Mouse (Mus musculus) hindbrain, embryonic 11.5 days (tissue): ENCODE measurements around the gene Abca7. TPM values are rescaled to one million over a fixed set of nuclear protein-coding genes. Genes with fewer than 3 reads are reported as not detected.

Experiments
- ATAC-seq: fragments of 200-750 bp; cut with Nextera tagmentation; 2 replicates; pipeline ENCODE4 v1.8.0; 2017; ENCODE audit warnings: mild to moderate bottlenecking, moderate TSS enrichment, moderate library complexity; ENCODE audit not compliant: low FRiP score
- DNase-seq: peaks from one replicate; pipeline ENCODE4 v3.0.0-alpha.2; 2015; ENCODE audit warnings: low spot score
- H3K27ac ChIP-seq: fragments of 300-500 bp; sonication (generic); 2 replicates; pipeline ENCODE4 v1.5.1; 2014; ENCODE audit warnings: mild to moderate bottlenecking, low read depth, low read length
- H3K27me3 ChIP-seq: fragments of 300-500 bp; sonication (generic); 2 replicates; pipeline ENCODE4 v1.6.1; 2014; ENCODE audit warnings: mild to moderate bottlenecking, low read length, moderate library complexity, mixed read lengths; ENCODE audit not compliant: control insufficient read depth, insufficient read depth
- H3K36me3 ChIP-seq: fragments of 300-500 bp; sonication (generic); 2 replicates; pipeline ENCODE4 v1.6.1; 2014; ENCODE audit warnings: mild to moderate bottlenecking, low read length, moderate library complexity, mixed read lengths; ENCODE audit not compliant: control insufficient read depth, insufficient read depth
- H3K4me1 ChIP-seq: fragments of 300-500 bp; sonication (generic); replicated peaks from 2 replicates; pipeline ENCODE4 v1.6.1; 2014; ENCODE audit warnings: low read length, mixed read lengths; ENCODE audit not compliant: control insufficient read depth, insufficient read depth
- H3K4me2 ChIP-seq: fragments of 300-500 bp; sonication (generic); replicated peaks from 2 replicates; pipeline ENCODE4 v1.6.1; 2014; ENCODE audit warnings: mild to moderate bottlenecking, low read depth, low read length
- H3K4me3 ChIP-seq: fragments of 300-500 bp; sonication (generic); 2 replicates; pipeline ENCODE4 v1.5.1; 2014; ENCODE audit warnings: low read depth, low read length
- H3K9ac ChIP-seq: fragments of 300-500 bp; sonication (generic); 2 replicates; pipeline ENCODE4 v1.6.1; 2014; ENCODE audit warnings: low read depth, low read length
- H3K9me3 ChIP-seq: fragments of 300-500 bp; sonication (generic); 2 replicates; pipeline ENCODE4 v1.6.1; 2016; ENCODE audit warnings: low read length; ENCODE audit not compliant: control insufficient read depth
- WGBS: fragments of 180-500 bp; shearing (Covaris S2); extraction: QIAGEN DNeasy Blood & Tissue Kit; methylation state at CpG from one replicate; pipeline ENCODE4 v1.1.7; 2014; 5-methylcytosine and 5-hydroxymethylcytosine counted together
- polyA plus RNA-seq: library from polyadenylated mRNA; unstranded; fragments of >200 nt; fragmentation: Nextera tagmentation; extraction: Ambion mirVana; gene quantifications from 2 replicates; pipeline ENCODE4 v1.2.1, GENCODE M21; 2014

Abca7 gene
- polyA plus RNA-seq, 1 experiment from 2014 or later: 2.6 TPM

DNA sequence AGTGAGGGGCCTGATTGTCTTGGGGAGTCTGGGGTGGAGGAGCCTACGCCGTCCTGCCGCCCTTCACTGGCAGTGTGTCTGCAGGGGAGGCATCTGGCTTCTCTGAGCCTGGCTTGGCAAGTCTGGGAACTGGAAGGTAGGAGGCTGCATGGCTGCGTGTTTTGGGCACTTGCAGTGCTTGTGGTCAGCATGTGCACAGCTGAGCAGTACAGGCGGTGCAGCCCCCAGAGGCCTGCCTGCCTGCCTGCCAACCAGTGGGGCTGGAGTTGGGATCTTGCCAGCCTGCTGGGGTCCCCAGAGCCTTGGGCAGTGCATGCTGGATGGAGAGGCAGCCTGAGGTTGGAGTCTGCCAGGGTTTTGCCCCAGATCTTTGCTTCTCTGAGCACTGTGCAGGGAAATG is 66.8 kb downstream of the Abca7 start:
- no peak overlapping the region; the same call in 1 of the 2 replicates for H3K9ac ChIP-seq
- no peak overlapping the region for H3K4me3 ChIP-seq
- no peak for ATAC-seq
- no peaks in the 10 kb centered on the region for H3K36me3 ChIP-seq
- 94% methylated on average over 5 of the region's 5 CpGs for WGBS
- no peaks in the 10 kb centered on the region for H3K27me3 ChIP-seq
- no peak for DNase-seq
- H3K27ac ChIP-seq: no peak overlapping the region
- no peaks in the 10 kb centered on the region for H3K4me1 ChIP-seq
- H3K4me2 ChIP-seq: no peak overlapping the region
- H3K9me3 ChIP-seq: no peaks in the 10 kb centered on the region

DNA sequence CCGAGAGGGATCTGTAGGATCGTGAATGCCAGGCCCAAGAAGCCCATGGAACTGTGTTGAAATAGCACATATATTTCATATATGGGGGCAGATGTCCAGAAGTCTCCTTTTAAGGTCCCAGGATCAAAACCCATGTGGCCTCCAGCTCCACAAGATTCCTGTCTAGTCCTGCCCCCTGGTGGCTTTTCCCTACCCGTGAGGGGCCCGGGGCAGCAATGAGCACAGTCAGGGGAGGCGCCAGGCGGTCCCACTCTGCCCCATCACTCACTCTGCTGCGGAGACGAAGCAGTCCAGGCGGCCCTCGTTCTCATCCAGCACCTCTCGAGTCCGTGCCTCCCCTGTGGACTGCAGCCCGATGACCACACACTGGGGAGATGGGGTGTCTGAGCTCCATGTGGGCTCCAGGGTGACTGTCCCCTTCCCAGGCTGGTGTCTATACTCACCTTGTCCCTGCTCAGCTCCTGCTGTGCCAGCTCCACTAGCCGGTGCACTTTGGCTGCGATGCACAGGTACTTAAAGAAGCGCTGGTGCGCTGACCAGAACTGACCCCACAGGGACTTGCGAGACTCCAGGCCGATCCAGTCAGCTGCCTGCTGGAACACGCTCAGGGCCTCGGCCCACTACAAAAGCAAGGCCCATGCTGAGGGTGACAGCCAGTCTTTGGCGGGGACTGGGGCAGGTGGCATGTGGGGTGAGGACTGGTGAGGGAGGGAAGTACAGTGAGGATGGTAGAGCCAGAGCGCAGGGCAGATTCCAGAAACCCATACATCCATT is 67.8 kb downstream of the Abca7 start:
- Histone ChIP-seq H3K9ac (no peak overlapping the region), H3K4me1 (no peaks in the 10 kb centered on the region), H3K36me3 (no peaks in the 10 kb centered on the region), H3K27ac (no peak overlapping the region), H3K9me3 (no peaks in the 10 kb centered on the region), H3K27me3 (no peaks in the 10 kb centered on the region), H3K4me3 (no peak overlapping the region), H3K4me2 (no peak overlapping the region)
- 75% methylated on average over 23 of the region's 23 CpGs for WGBS
- DNase-seq: no peak
- ATAC-seq: no peak

Other genes starting within 250 kb of the Abca7 start
- gene Polrmt, start 249.9 kb upstream of the Abca7 start, polyA plus RNA-seq: 23.5 and 26.8 TPM in 2 replicates
- gene Fgf22, start 241.4 kb upstream of the Abca7 start, polyA plus RNA-seq: 0.18 and 0.48 TPM in 2 replicates
- gene Rnf126, start 229.5 kb upstream of the Abca7 start, polyA plus RNA-seq: 79.4 and 80.5 TPM in 2 replicates
- gene Fstl3, start 219.2 kb upstream of the Abca7 start, polyA plus RNA-seq: 1.5 TPM in 2 replicates
- gene Prss57, start 205.5 kb upstream of the Abca7 start, polyA plus RNA-seq: 0.13 TPM in 1 of 2 replicates, not detected in the other
- 129 and 132 TPM in 2 replicates for gene Palm, start 202.9 kb upstream of the Abca7 start, polyA plus RNA-seq
- 0.59 and 0.69 TPM in 2 replicates for gene Misp, start 175.5 kb upstream of the Abca7 start, polyA plus RNA-seq
- gene Ptbp1, start 142.1 kb upstream of the Abca7 start, polyA plus RNA-seq: 141 and 152 TPM in 2 replicates
- gene Prtn3, start 122.0 kb upstream of the Abca7 start, polyA plus RNA-seq: 9.4 and 10.5 TPM in 2 replicates
- 129 and 150 TPM in 2 replicates for gene Plppr3, start 121.9 kb upstream of the Abca7 start, polyA plus RNA-seq
- 0.67 TPM in 1 of 2 replicates, not detected in the other for gene Elane, start 110.2 kb upstream of the Abca7 start, polyA plus RNA-seq
- gene Cfd, start 105.6 kb upstream of the Abca7 start, polyA plus RNA-seq: not detected in 2 replicates
- 33.7 and 41.8 TPM in 2 replicates for gene Med16, start 87.6 kb upstream of the Abca7 start, polyA plus RNA-seq
- 23.6 and 25.3 TPM in 2 replicates for gene Gm26602, start 85.6 kb upstream of the Abca7 start, polyA plus RNA-seq
- 0.26 and 0.36 TPM in 2 replicates for gene Kiss1r, start 79.5 kb upstream of the Abca7 start, polyA plus RNA-seq
- 131 and 139 TPM in 2 replicates for gene R3hdm4, start 75.3 kb upstream of the Abca7 start, polyA plus RNA-seq
- gene Arid3a, start 69.5 kb upstream of the Abca7 start, polyA plus RNA-seq: 4.9 and 9.0 TPM in 2 replicates
- gene Wdr18, start 36.3 kb upstream of the Abca7 start, polyA plus RNA-seq: 94.7 and 102 TPM in 2 replicates
- gene Grin3b, start 25.8 kb upstream of the Abca7 start, polyA plus RNA-seq: 0.29 and 0.49 TPM in 2 replicates
- 14.6 and 16.1 TPM in 2 replicates for gene Tmem259, start 12.2 kb upstream of the Abca7 start, polyA plus RNA-seq
- gene Cnn2, start 7.9 kb upstream of the Abca7 start, polyA plus RNA-seq: 180 and 221 TPM in 2 replicates
- 4.1 and 4.3 TPM in 2 replicates for gene Arhgap45, start 20.2 kb downstream of the Abca7 start, polyA plus RNA-seq
- gene Polr2e, start 43.3 kb downstream of the Abca7 start, polyA plus RNA-seq: 215 and 222 TPM in 2 replicates
- 543 and 552 TPM in 2 replicates for gene Gpx4, start 50.7 kb downstream of the Abca7 start, polyA plus RNA-seq
- gene Sbno2, start 109.1 kb downstream of the Abca7 start, polyA plus RNA-seq: 8.0 and 9.5 TPM in 2 replicates
- gene Stk11, start 119.3 kb downstream of the Abca7 start, polyA plus RNA-seq: 21.3 and 26.8 TPM in 2 replicates
- gene Atp5d, start 142.1 kb downstream of the Abca7 start, polyA plus RNA-seq: 364 and 371 TPM in 2 replicates
- gene Cbarp, start 144.3 kb downstream of the Abca7 start, polyA plus RNA-seq: 15.1 and 16.7 TPM in 2 replicates
- gene Midn, start 151.8 kb downstream of the Abca7 start, polyA plus RNA-seq: 66.7 and 67.1 TPM in 2 replicates
- 83.4 and 90.4 TPM in 2 replicates for gene Cirbp, start 169.5 kb downstream of the Abca7 start, polyA plus RNA-seq
- 7.6 and 9.4 TPM in 2 replicates for gene 1600002K03Rik, start 176.4 kb downstream of the Abca7 start, polyA plus RNA-seq
- gene Efna2, start 183.0 kb downstream of the Abca7 start, polyA plus RNA-seq: 24.8 and 34.2 TPM in 2 replicates
- 49.4 and 57.3 TPM in 2 replicates for gene Mum1, start 229.9 kb downstream of the Abca7 start, polyA plus RNA-seq